Mouse (Mus musculus): ENCODE results near the gene Prickle1.

Prickle1 gene

GRCm38 (mm10) chr15:93548297-93548696 lies 47.4 kb downstream of the Prickle1 start:
- no peak for DNase-seq (ENCODE audit: low spot score)

GRCm38 (mm10) chr15:93539415-93539814 lies 56.3 kb downstream of the Prickle1 start:
- no peak for DNase-seq (ENCODE audit: low spot score)

- no peak for DNase-seq (ENCODE audit: low spot score)
These were observed 57.0 kb downstream of the Prickle1 start for GRCm38 (mm10) chr15:93538551-93539205.

GRCm38 (mm10) chr15:93537745-93538144 lies 57.9 kb downstream of the Prickle1 start:
- no peak for DNase-seq (ENCODE audit: low spot score)

GRCm38 (mm10) chr15:93536191-93536590 lies 59.5 kb downstream of the Prickle1 start:
- DNase-seq (ENCODE audit: low spot score), result no peak

GRCm38 (mm10) chr15:93530703-93531032 lies 65.0 kb downstream of the Prickle1 start:
- no peak for DNase-seq (ENCODE audit: low spot score)

- no peak for DNase-seq (ENCODE audit: low spot score)
These were observed 65.6 kb downstream of the Prickle1 start for GRCm38 (mm10) chr15:93529831-93530702.

- no peak for DNase-seq (ENCODE audit: low spot score)
These were observed 70.3 kb downstream of the Prickle1 start for GRCm38 (mm10) chr15:93525305-93525917.

GRCm38 (mm10) chr15:93521787-93522180 lies 73.9 kb downstream of the Prickle1 start:
- DNase-seq (ENCODE audit: low spot score), result no peak

GRCm38 (mm10) chr15:93521088-93521786 lies 74.5 kb downstream of the Prickle1 start:
- DNase-seq (ENCODE audit: low spot score), result no peak

GRCm38 (mm10) chr15:93519836-93520826 lies 75.6 kb downstream of the Prickle1 start:
- no peak for DNase-seq (ENCODE audit: low spot score)

GRCm38 (mm10) chr15:93518941-93519835 lies 76.5 kb downstream of the Prickle1 start:
- DNase-seq (ENCODE audit: low spot score), result peak; percentile 79

- DNase-seq (ENCODE audit: low spot score), result no peak
These were observed 77.4 kb downstream of the Prickle1 start for GRCm38 (mm10) chr15:93518143-93518902.

- DNase-seq (ENCODE audit: low spot score), result no peak
These were observed 78.6 kb downstream of the Prickle1 start for GRCm38 (mm10) chr15:93517022-93517565.

- no peak for DNase-seq (ENCODE audit: low spot score)
These were observed 80.4 kb downstream of the Prickle1 start for GRCm38 (mm10) chr15:93515316-93515715.

GRCm38 (mm10) chr15:93513939-93514341 lies 81.8 kb downstream of the Prickle1 start:
- no peak for DNase-seq (ENCODE audit: low spot score)

GRCm38 (mm10) chr15:93512437-93512836 lies 83.3 kb downstream of the Prickle1 start:
- DNase-seq (ENCODE audit: low spot score), result no peak

GRCm38 (mm10) chr15:93510690-93511336 lies 84.9 kb downstream of the Prickle1 start:
- DNase-seq (ENCODE audit: low spot score), result no peak

Measured in layer of hippocampus, adult 11-12 months (tissue).